Comparison of ENCODE assay signal across 16 mouse cellular contexts in genomic region chr11:81769691-81770260, GRCm38 (mm10).
A peak's percentile ranks its signal among the peaks of the same experiment; 100 is the strongest.
DNase-seq lines count a peak whose midpoint lies in the region; ATAC-seq and TF ChIP-seq lines count a peak whose summit lies in the region.
"Had no signal": no experiment of that assay in that cellular context is flagged by ENCODE, and none has a peak within 500 bp of the region (broad histone marks: within the 10 kb centered on the region; RNA-seq: fewer than 3 reads in every experiment).

No protein-coding gene starts in this region.

- intact Hi-C loops in left cerebral cortex, adult 2 months (cut with DNase I), result loop anchor here (5.0 kb wide), 1 partner anchor 203 kb away; no protein-coding TSS in a partner anchor
- intact Hi-C loops in left cerebral cortex, postnatal 25 days (cut with DNase I), result loop anchor here (10.0 kb wide), 1 partner anchor 205 kb away; no protein-coding TSS in a partner anchor

- no peak overlapping the region for H3K27ac ChIP-seq in left cerebral cortex, adult 2 months
- H3K27ac ChIP-seq: embryonic facial prominence, embryonic 13.5 days; heart, embryonic 15.5 days; hindbrain, embryonic 13.5 days; midbrain, embryonic 12.5 days had no signal

- peaks cover 7% of the 10 kb centered on the region for H3K4me1 ChIP-seq in E14TG2a.4 (replicated peaks; ENCODE audit: low read depth, low read length)

- H3K36me3 ChIP-seq in E14TG2a.4 (ENCODE audit: insufficient read depth, low read length), result no peaks in the 10 kb centered on the region
- H3K36me3 ChIP-seq: embryonic facial prominence, embryonic 13.5 days; heart, embryonic 15.5 days; hindbrain, embryonic 13.5 days; midbrain, embryonic 12.5 days had no signal

- no peak overlapping the region for H3K4me3 ChIP-seq in left cerebral cortex, adult 2 months
- no peak overlapping the region for H3K4me3 ChIP-seq in E14TG2a.4 (replicated peaks; ENCODE audit: low read length)
- H3K4me3 ChIP-seq: embryonic facial prominence, embryonic 13.5 days; heart, embryonic 15.5 days; hindbrain, embryonic 13.5 days; midbrain, embryonic 12.5 days had no signal

- TF ChIP-seq POLR2A in brain, embryonic 14.5 days (IDR thresholded peaks at IDR 0.05; ENCODE audit: borderline replicate concordance, extremely low read depth, insufficient read depth, insufficient read length, poor library complexity, severe bottlenecking), result no peak

- no peak for DNase-seq in left cerebral cortex, adult 2 months (ENCODE audit: extremely low spot score in 1 of 2, low spot score in 2 of 2)
- DNase-seq in left cerebral cortex, postnatal 25 days (ENCODE audit: low spot score in 2 of 2), result no peak
- DNase-seq in brain, embryonic 14.5 days (ENCODE audit: low read depth), result peak; percentile 76
- peak; percentile 26 for DNase-seq in retina, embryonic 14.5 days (ENCODE audit: low spot score)
- DNase-seq in B cell, adult 2 months, result no peak
- DNase-seq: adrenal gland, postnatal 36 days; kidney, adult 18-20 months; lung, postnatal 4 days; right cerebral cortex, postnatal 14 days had no signal

- peaks cover 52% of the 10 kb centered on the region for H3K27me3 ChIP-seq in E14TG2a.4 (ENCODE audit: insufficient read depth, low read length)
- H3K27me3 ChIP-seq: heart, embryonic 15.5 days; midbrain, embryonic 12.5 days had no signal

- H3K9me3 ChIP-seq in E14TG2a.4 (ENCODE audit: low read length), result 0 out of 2 replicates have a peak, but pooled peaks cover 2% of the 10 kb centered on the region
- H3K9me3 ChIP-seq: embryonic facial prominence, embryonic 13.5 days; heart, embryonic 15.5 days; hindbrain, embryonic 13.5 days; midbrain, embryonic 12.5 days had no signal

- TF ChIP-seq CTCF in left cerebral cortex, adult 2 months (IDR thresholded peaks at IDR 0.05), result peak; percentile 53
- peak; percentile 23 for TF ChIP-seq CTCF in E14TG2a.4 (conservative IDR thresholded peaks at IDR 0.05; ENCODE audit: low read length)
- TF ChIP-seq CTCF in brain, embryonic 14.5 days (IDR thresholded peaks at IDR 0.05; ENCODE audit: borderline replicate concordance, extremely low read depth, insufficient read depth, insufficient read length), result peak; percentile 34; the same call in 1 of the 2 replicates

- no peak for ATAC-seq in megakaryocyte-erythroid progenitor cell, adult 5-6 weeks (replicated peaks; ENCODE audit: low FRiP score, low TSS enrichment, poor library complexity, severe bottlenecking)
- ATAC-seq: Patski had no signal

Comparison
In these comparisons a context has a peak if more than half of its experiments do, and no peak if none do; other contexts are left out.
1. DNase-seq: peak in brain, embryonic 14.5 days (single experiment) and retina, embryonic 14.5 days (single experiment); none in left cerebral cortex, adult 2 months (0 of 2), left cerebral cortex, postnatal 25 days (0 of 2) and B cell, adult 2 months (0 of 2).
2. Peak in every context shown above with its lines, with median percentiles within 50 percentile points of each other: CTCF ChIP-seq.